Mouse (Mus musculus) CH12.LX (cell line): ENCODE measurements around the gene G3bp2. TPM values are rescaled to one million over a fixed set of nuclear protein-coding genes. Genes with fewer than 3 reads are reported as not detected.

Experiments
- DNase-seq: peaks from one replicate; pipeline ENCODE4 v3.0.0-alpha.2; 2013; ENCODE audit errors: extremely low read depth
- H3K27ac ChIP-seq: 2 replicates; pipeline ENCODE4 v1.5.1; 2012; ENCODE audit warnings: low read depth, mild to moderate bottlenecking, control low read depth, moderate library complexity; ENCODE audit not compliant: insufficient read depth
- H3K27me3 ChIP-seq: replicated peaks from 2 replicates; pipeline ENCODE3; 2012; ENCODE audit warnings: inconsistent platforms
- H3K36me3 ChIP-seq, 2 experiments: replicated peaks in 1 of 2; 2 replicates each; pipeline versions ENCODE3 to v1.6.1; 2012; ENCODE audit warnings: inconsistent platforms in 1 of 2, low read length in 1 of 2, mild to moderate bottlenecking in 1 of 2, mixed read lengths in 1 of 2, moderate library complexity in 1 of 2; ENCODE audit not compliant: control insufficient read depth in 1 of 2, insufficient read depth in 1 of 2
- H3K4me1 ChIP-seq, 2 experiments: 2 replicates each; pipeline ENCODE4 v1.6.1; 2012; ENCODE audit warnings: inconsistent platforms in 1 of 2, moderate library complexity in 1 of 2; ENCODE audit not compliant: insufficient read depth in 2 of 2, control insufficient read depth in 1 of 2
- H3K4me2 ChIP-seq: 2 replicates; pipeline ENCODE4 v1.6.1; 2012; ENCODE audit warnings: low read depth, mild to moderate bottlenecking, control low read depth; ENCODE audit not compliant: poor library complexity, insufficient read depth, severe bottlenecking
- H3K4me3 ChIP-seq, 3 experiments: fragments of 150-350 bp in 1 of 3; sonication (generic) in 1 of 3; replicated peaks in 1 of 3; 2 replicates each; pipeline versions ENCODE3 to v1.5.1; 2011 to 2012; ENCODE audit warnings: low read depth in 2 of 3, low read length in 2 of 3, mild to moderate bottlenecking in 2 of 3, moderate library complexity in 2 of 3, control low read depth in 1 of 3, improper control_type of control experiment in 1 of 3, inconsistent platforms in 1 of 3, mixed read lengths in 1 of 3; ENCODE audit not compliant: poor library complexity in 1 of 3
- H3K79me2 ChIP-seq: replicated peaks from 2 replicates; pipeline ENCODE4 v1.6.1; 2012; ENCODE audit warnings: mild to moderate bottlenecking, moderate library complexity; ENCODE audit not compliant: control insufficient read depth, poor library complexity, insufficient read depth, severe bottlenecking; ENCODE audit errors: extremely low read depth
- H3K9ac ChIP-seq: 2 replicates; pipeline ENCODE4 v1.6.1; 2012; ENCODE audit warnings: low read depth, mild to moderate bottlenecking, control low read depth, moderate library complexity; ENCODE audit not compliant: insufficient read depth
- H3K9me3 ChIP-seq: replicated peaks from 2 replicates; pipeline ENCODE3; 2012; ENCODE audit warnings: low read length, inconsistent platforms, mixed read lengths
- BHLHE40 ChIP-seq: IDR thresholded peaks from 2 replicates; pipeline ENCODE4 v1.6.1; 2011; ENCODE audit warnings: mild to moderate bottlenecking, low read depth, low read length, improper control_type of control experiment
- CHD1 ChIP-seq: IDR thresholded peaks from 2 replicates; pipeline ENCODE4 v1.6.1; 2012; ENCODE audit warnings: low read depth, low read length, improper control_type of control experiment, inconsistent platforms
- CHD2 ChIP-seq: IDR thresholded peaks from 2 replicates; pipeline ENCODE4 v1.6.1; 2011; ENCODE audit warnings: low read length, improper control_type of control experiment
- CTCF ChIP-seq, 2 experiments: IDR thresholded peaks in 1 of 2; conservative IDR thresholded peaks in 1 of 2; 2 replicates each; pipeline ENCODE4 v1.5.1; 2011 to 2012; ENCODE audit warnings: low read depth in 2 of 2, low read length in 2 of 2, improper control_type of control experiment in 1 of 2, inconsistent platforms in 1 of 2, mild to moderate bottlenecking in 1 of 2, moderate library complexity in 1 of 2
- E2F4 ChIP-seq: IDR thresholded peaks from 2 replicates; pipeline ENCODE4 v1.6.1; 2011; ENCODE audit warnings: low read depth, low read length, improper control_type of control experiment; ENCODE audit not compliant: insufficient replicate concordance
- EP300 ChIP-seq: IDR thresholded peaks from 2 replicates; pipeline ENCODE4 v1.6.1; 2011; ENCODE audit warnings: low read length, improper control_type of control experiment
- ETS1 ChIP-seq: conservative IDR thresholded peaks from 2 replicates; pipeline ENCODE4 v1.6.1; 2012; ENCODE audit warnings: low read depth, mild to moderate bottlenecking, inconsistent platforms, low read length, improper control_type of control experiment, moderate library complexity
- GABPA ChIP-seq: IDR thresholded peaks from 2 replicates; pipeline ENCODE4 v1.6.1; 2012; ENCODE audit warnings: low read depth, low read length, improper control_type of control experiment, inconsistent platforms; ENCODE audit not compliant: insufficient replicate concordance
- HCFC1 ChIP-seq: IDR thresholded peaks from 2 replicates; pipeline ENCODE4 v1.6.1; 2012; ENCODE audit warnings: low read depth, mild to moderate bottlenecking, inconsistent platforms, low read length, improper control_type of control experiment
- IRF4 ChIP-seq: IDR thresholded peaks from 2 replicates; pipeline ENCODE4 v1.6.1; 2014; ENCODE audit warnings: low read depth, mild to moderate bottlenecking, inconsistent platforms, low read length, improper control_type of control experiment
- JUN ChIP-seq: IDR thresholded peaks from 2 replicates; pipeline ENCODE4 v1.6.1; 2011; ENCODE audit warnings: low read depth, mild to moderate bottlenecking, low read length, improper control_type of control experiment, moderate library complexity; ENCODE audit not compliant: insufficient read depth
- JUND ChIP-seq: conservative IDR thresholded peaks from 2 replicates; pipeline ENCODE4 v1.6.1; 2011; ENCODE audit warnings: low read depth, low read length, improper control_type of control experiment
- KAT2A ChIP-seq: IDR thresholded peaks from 2 replicates; pipeline ENCODE4 v1.6.1; 2012; ENCODE audit warnings: low read length, improper control_type of control experiment, inconsistent platforms; ENCODE audit not compliant: insufficient replicate concordance
- MAFK ChIP-seq: IDR thresholded peaks from 2 replicates; pipeline ENCODE4 v1.6.1; 2011; ENCODE audit warnings: low read length, improper control_type of control experiment; ENCODE audit not compliant: insufficient replicate concordance
- MAX ChIP-seq: IDR thresholded peaks from 2 replicates; pipeline ENCODE4 v1.6.1; 2011; ENCODE audit warnings: low read length, improper control_type of control experiment
- MAZ ChIP-seq: IDR thresholded peaks from 2 replicates; pipeline ENCODE4 v1.6.1; 2012; ENCODE audit warnings: low read depth, mild to moderate bottlenecking, inconsistent platforms, low read length, improper control_type of control experiment, moderate library complexity
- MEF2A ChIP-seq: IDR thresholded peaks from 2 replicates; pipeline ENCODE4 v1.6.1; 2014; ENCODE audit warnings: low read depth, mild to moderate bottlenecking, inconsistent platforms, low read length, improper control_type of control experiment, borderline replicate concordance
- MXI1 ChIP-seq: IDR thresholded peaks from 2 replicates; pipeline ENCODE4 v1.6.1; 2011; ENCODE audit warnings: mild to moderate bottlenecking, low read depth, low read length, improper control_type of control experiment
- MYC ChIP-seq: IDR thresholded peaks from 2 replicates; pipeline ENCODE4 v1.6.1; 2011; ENCODE audit warnings: low read depth, mild to moderate bottlenecking, improper control_type of control experiment, low read length
- NELFE ChIP-seq: IDR thresholded peaks from 2 replicates; pipeline ENCODE4 v1.6.1; 2011; ENCODE audit warnings: low read depth, low read length, improper control_type of control experiment
- NRF1 ChIP-seq: IDR thresholded peaks from 2 replicates; pipeline ENCODE4 v1.6.1; 2014; ENCODE audit warnings: low read depth, mild to moderate bottlenecking, inconsistent platforms, low read length, improper control_type of control experiment, moderate library complexity
- PAX5 ChIP-seq: IDR thresholded peaks from 2 replicates; pipeline ENCODE4 v1.6.1; 2012; ENCODE audit warnings: low read length, inconsistent platforms, mixed read lengths
- POLR2A ChIP-seq: IDR thresholded peaks from 2 replicates; pipeline ENCODE4 v1.6.1; 2011; ENCODE audit warnings: low read depth, mild to moderate bottlenecking, improper control_type of control experiment, low read length
- POLR2AphosphoS2 ChIP-seq: IDR thresholded peaks from 2 replicates; pipeline ENCODE4 v1.6.1; 2011; ENCODE audit warnings: low read depth, low read length, improper control_type of control experiment
- RAD21 ChIP-seq: IDR thresholded peaks from 2 replicates; pipeline ENCODE4 v1.6.1; 2011; ENCODE audit warnings: low read depth, mild to moderate bottlenecking, low read length, improper control_type of control experiment, moderate library complexity
- RCOR1 ChIP-seq: conservative IDR thresholded peaks from 2 replicates; pipeline ENCODE4 v1.6.1; 2012; ENCODE audit warnings: low read depth, mild to moderate bottlenecking, inconsistent platforms, low read length, improper control_type of control experiment
- SIN3A ChIP-seq: IDR thresholded peaks from 2 replicates; pipeline ENCODE4 v1.6.1; 2012; ENCODE audit warnings: low read length, improper control_type of control experiment, inconsistent platforms
- SMC3 ChIP-seq: IDR thresholded peaks from 2 replicates; pipeline ENCODE4 v1.6.1; 2011; ENCODE audit warnings: low read depth, low read length, improper control_type of control experiment
- TBP ChIP-seq: conservative IDR thresholded peaks from 2 replicates; pipeline ENCODE4 v1.6.1; 2011; ENCODE audit warnings: low read depth, low read length, improper control_type of control experiment
- TCF12 ChIP-seq: IDR thresholded peaks from 2 replicates; pipeline ENCODE4 v1.6.1; 2014; ENCODE audit warnings: low read depth, mild to moderate bottlenecking, inconsistent platforms, low read length, improper control_type of control experiment
- UBTF ChIP-seq: IDR thresholded peaks from 2 replicates; pipeline ENCODE4 v1.6.1; 2012; ENCODE audit warnings: low read depth, mild to moderate bottlenecking, inconsistent platforms, low read length, improper control_type of control experiment, moderate library complexity
- USF1 ChIP-seq: IDR thresholded peaks from 2 replicates; pipeline ENCODE4 v1.6.1; 2014; ENCODE audit warnings: low read depth, mild to moderate bottlenecking, inconsistent platforms, low read length, improper control_type of control experiment
- USF2 ChIP-seq: conservative IDR thresholded peaks from 2 replicates; pipeline ENCODE4 v1.6.1; 2011; ENCODE audit warnings: low read depth, low read length, improper control_type of control experiment
- ZC3H11A ChIP-seq: IDR thresholded peaks from 2 replicates; pipeline ENCODE4 v1.6.1; 2012; ENCODE audit warnings: low read depth, mild to moderate bottlenecking, inconsistent platforms, low read length, improper control_type of control experiment
- ZKSCAN1 ChIP-seq: IDR thresholded peaks from 2 replicates; pipeline ENCODE4 v1.6.1; 2012; ENCODE audit warnings: low read depth, inconsistent platforms, low read length, improper control_type of control experiment, borderline replicate concordance
- ZMIZ1 ChIP-seq: IDR thresholded peaks from 2 replicates; pipeline ENCODE4 v1.6.1; 2012; ENCODE audit warnings: low read depth, mild to moderate bottlenecking, inconsistent platforms, low read length, improper control_type of control experiment
- ZNF384 ChIP-seq: IDR thresholded peaks from 2 replicates; pipeline ENCODE4 v1.6.1; 2012; ENCODE audit warnings: low read depth, low read length, improper control_type of control experiment, inconsistent platforms
- dilution Hi-C: fragments of 300-500 bp; cut with MboI; formaldehyde crosslinking; loops from 2 replicates; pipeline ENCODE4 v1.14.3; 2020; ENCODE audit warnings: low sequenced_read_pairs; ENCODE audit not compliant: extremely low pct_unique_long_range_greater_than_20kb, extremely low pct_ligation_motif_present
- in situ Hi-C: fragments of 300-500 bp; cut with MboI; formaldehyde crosslinking; loops from 3 replicates; pipeline ENCODE4 v1.14.3; 2019; ENCODE audit warnings: low sequenced_read_pairs, low pct_ligation_motif_present, low pct_unique_long_range_greater_than_20kb, mixed read lengths
- polyA plus RNA-seq: library from polyadenylated mRNA; unstranded; fragments of >175 nt; gene quantifications from 2 replicates; pipeline ENCODE4 v1.2.1, GENCODE M21; 2012; ENCODE audit warnings: low read depth; ENCODE audit not compliant: insufficient read length
- total RNA-seq, 2 experiments: library from RNA; depleted of rRNA; stranded (reverse); fragments of 300-350 nt in 1 of 2; fragments of >200 nt in 1 of 2; gene quantifications; 2 replicates each; pipeline ENCODE4 v1.2.3; 2012 to 2014

The G3bp2 gene
- total and polyA plus RNA-seq, 3 experiments: 38.8 to 114 (median 99.7) TPM

- Histone ChIP-seq H3K27ac (no peak overlapping the region), H3K4me1 (peaks cover 5 to 11% of the 10 kb centered on the region in 2 experiments; a peak in 3 of 4 replicates), H3K36me3 (peaks cover 0 to under 1% of the 10 kb centered on the region in 2 experiments), H3K4me3 (peak overlapping the region; percentile 70 to 74 (median 73)), H3K27me3 (no peaks in the 10 kb centered on the region), H3K79me2 (no peaks in the 10 kb centered on the region), H3K9ac (peak overlapping the region; percentile 59), H3K9me3 (no peaks in the 10 kb centered on the region), H3K4me2 (peak overlapping the region; percentile 79)
- DNase-seq: peak; percentile 89
- dilution Hi-C loops (no loop called here), in situ Hi-C loops (no loop called here)
- TF ChIP-seq ZMIZ1: no peak
- no peak for TF ChIP-seq EP300
- TF ChIP-seq CHD1: 0 out of 2 replicates have a peak, but pooled peaks have one; percentile 61
- no peak for TF ChIP-seq MAZ
- TF ChIP-seq MYC: no peak
- TF ChIP-seq JUND: no peak
- no peak for TF ChIP-seq ZKSCAN1
- TF ChIP-seq SIN3A: peak; percentile 79
- TF ChIP-seq PAX5: no peak
- TF ChIP-seq POLR2AphosphoS2: no peak
- peak in 1 of 2 experiments; percentile 23; a peak in 2 of 4 replicates for TF ChIP-seq CTCF (conservative IDR thresholded peaks at IDR 0.05 in 1 of 2, IDR thresholded peaks at IDR 0.05 in 1 of 2; ENCODE audit: low read depth in 2 of 2, low read length in 2 of 2)
- TF ChIP-seq HCFC1: peak; percentile 62
- TF ChIP-seq USF2: no peak
- TF ChIP-seq ETS1: no peak; the same call in 1 of the 2 replicates
- TF ChIP-seq MAX: no peak; the same call in 1 of the 2 replicates
- peak; percentile 65 for TF ChIP-seq MXI1
- no peak for TF ChIP-seq JUN
- peak; percentile 38; the same call in 1 of the 2 replicates for TF ChIP-seq IRF4
- TF ChIP-seq UBTF: 0 out of 2 replicates have a peak, but pooled peaks have one; percentile 45
- TF ChIP-seq RAD21: no peak
- TF ChIP-seq ZNF384: no peak
- no peak for TF ChIP-seq ZC3H11A
- peak; percentile 61; the same call in 1 of the 2 replicates for TF ChIP-seq NELFE
- no peak for TF ChIP-seq BHLHE40
- no peak for TF ChIP-seq NRF1
- no peak for TF ChIP-seq TBP
- TF ChIP-seq CHD2: peak; percentile 76; the same call in 1 of the 2 replicates
- no peak for TF ChIP-seq USF1
- TF ChIP-seq MEF2A: no peak
- TF ChIP-seq KAT2A: no peak
- no peak for TF ChIP-seq MAFK
- TF ChIP-seq SMC3: no peak
- TF ChIP-seq E2F4: no peak
- 0 out of 2 replicates have a peak, but pooled peaks have one; percentile 30 for TF ChIP-seq TCF12
- TF ChIP-seq RCOR1: no peak
- TF ChIP-seq POLR2A: peak; percentile 56; the same call in 1 of the 2 replicates
- no peak for TF ChIP-seq GABPA
Observed at GRCm38 (mm10) chr5:92042377-92043348, 40.9 kb downstream of the G3bp2 start.
